Mouse (Mus musculus) hindbrain, embryonic 10.5 days (tissue): ENCODE measurements around the gene Serpine1. TPM values are rescaled to one million over a fixed set of nuclear protein-coding genes. Genes with fewer than 3 reads are reported as not detected.

Experiments used
- DNase-seq: peaks from one replicate; pipeline ENCODE4 v3.0.0-alpha.2; 2017; ENCODE audit warnings: low spot score
- H3K27ac ChIP-seq: fragments of 300-500 bp; sonication (generic); 2 replicates; pipeline ENCODE4 v1.5.1; 2016; ENCODE audit warnings: mild to moderate bottlenecking, moderate library complexity
- H3K27me3 ChIP-seq: fragments of 300-500 bp; sonication (generic); 2 replicates; pipeline ENCODE4 v1.6.1; 2016; ENCODE audit warnings: mild to moderate bottlenecking; ENCODE audit not compliant: poor library complexity, insufficient read depth, severe bottlenecking
- H3K36me3 ChIP-seq: fragments of 300-500 bp; sonication (generic); 2 replicates; pipeline ENCODE4 v1.6.1; 2016; ENCODE audit warnings: mild to moderate bottlenecking, moderate library complexity
- H3K4me1 ChIP-seq: fragments of 300-500 bp; sonication (generic); replicated peaks from 2 replicates; pipeline ENCODE4 v1.6.1; 2016; ENCODE audit warnings: mild to moderate bottlenecking
- H3K4me3 ChIP-seq: fragments of 300-500 bp; sonication (generic); 2 replicates; pipeline ENCODE4 v1.5.1; 2016; ENCODE audit warnings: mild to moderate bottlenecking, moderate library complexity
- H3K9me3 ChIP-seq: fragments of 300-500 bp; sonication (generic); 2 replicates; pipeline ENCODE4 v1.6.1; 2016; ENCODE audit warnings: mild to moderate bottlenecking, moderate library complexity
- WGBS: fragments of 180-500 bp; shearing (Covaris S2); methylation state at CpG from one replicate; pipeline ENCODE4 v1.1.7; 2016; 5-methylcytosine and 5-hydroxymethylcytosine counted together
- polyA plus RNA-seq: library from polyadenylated mRNA; unstranded; fragments of >200 nt; fragmentation: Nextera tagmentation; extraction: Ambion mirVana; gene quantifications from 2 replicates; pipeline ENCODE4 v1.2.1, GENCODE M21; 2016

Gene Serpine1
- polyA plus RNA-seq, 1 experiment from 2014 or later, result not detected

GRCm38 (mm10) chr5:137045402-137046323 is 26.4 kb downstream of the Serpine1 start, which contains the start of gene Ap1s1:
TSS of gene Ap1s1 (minus strand) at chr5:137046135.
- H3K36me3 ChIP-seq, result peaks cover 21% of the 10 kb centered on the region
- peaks cover 22% of the 10 kb centered on the region for H3K4me1 ChIP-seq
- no peaks in the 10 kb centered on the region for H3K9me3 ChIP-seq
- peak; percentile 100 for DNase-seq
- H3K27me3 ChIP-seq, result no peaks in the 10 kb centered on the region
- peak within 1 kb of the TSS; percentile 94 for H3K27ac ChIP-seq
- peak within 1 kb of the TSS; percentile 83 for H3K4me3 ChIP-seq
- under 1% methylated on average over 48 of the region's 48 CpGs for WGBS

GRCm38 (mm10) chr5:137043997-137044396 is 28.1 kb downstream of the Serpine1 start:
- H3K36me3 ChIP-seq, result peaks cover 38% of the 10 kb centered on the region
- H3K9me3 ChIP-seq, result no peaks in the 10 kb centered on the region
- H3K27ac ChIP-seq, result no peak overlapping the region
- no peaks in the 10 kb centered on the region for H3K27me3 ChIP-seq
- H3K4me1 ChIP-seq, result peaks cover 22% of the 10 kb centered on the region
- DNase-seq, result no peak
- WGBS, result 95% methylated on average over 7 of the region's 7 CpGs
- no peak overlapping the region for H3K4me3 ChIP-seq

GRCm38 (mm10) chr5:137041442-137041841 is 30.6 kb downstream of the Serpine1 start:
- DNase-seq, result no peak
- peaks cover 63% of the 10 kb centered on the region for H3K36me3 ChIP-seq

GRCm38 (mm10) chr5:137039453-137039852 is 32.6 kb downstream of the Serpine1 start:
- DNase-seq, result no peak
- Histone ChIP-seq H3K27me3 (peaks cover 12% of the 10 kb centered on the region), H3K4me3 (no peak overlapping the region), H3K4me1 (peaks cover under 1% of the 10 kb centered on the region; the same call in 1 of the 2 replicates), H3K36me3 (peaks cover 79% of the 10 kb centered on the region), H3K9me3 (no peaks in the 10 kb centered on the region), H3K27ac (no peak overlapping the region)
- 95% methylated on average over 10 of the region's 10 CpGs for WGBS

More at GRCm38 (mm10) chr5:137041442-137041841, 30.6 kb downstream of the Serpine1 start:
- Histone ChIP-seq H3K27ac (no peak overlapping the region), H3K27me3 (no peaks in the 10 kb centered on the region), H3K4me1 (peaks cover 20% of the 10 kb centered on the region), H3K4me3 (no peak overlapping the region), H3K9me3 (no peaks in the 10 kb centered on the region)
- 89% methylated on average over 10 of the region's 10 CpGs for WGBS

- Histone ChIP-seq H3K4me1 (peaks cover 21% of the 10 kb centered on the region), H3K4me3 (no peak overlapping the region), H3K36me3 (peaks cover 62% of the 10 kb centered on the region), H3K9me3 (no peaks in the 10 kb centered on the region), H3K27ac (no peak overlapping the region), H3K27me3 (peaks cover 39% of the 10 kb centered on the region)
- WGBS, result 87% methylated on average over 13 of the region's 13 CpGs
- DNase-seq, result no peak
These were observed 35.9 kb downstream of the Serpine1 start for GRCm38 (mm10) chr5:137036211-137036610.

- Histone ChIP-seq H3K27me3 (peaks cover 75% of the 10 kb centered on the region), H3K9me3 (no peaks in the 10 kb centered on the region), H3K36me3 (peaks cover 28% of the 10 kb centered on the region), H3K27ac (peak overlapping the region; percentile 46; the same call in 1 of the 2 replicates), H3K4me3 (peak overlapping the region; percentile 57), H3K4me1 (peaks cover 50% of the 10 kb centered on the region)
- WGBS, result under 1% methylated on average over 46 of the region's 49 CpGs
- peak; percentile 92 for DNase-seq
These were observed 39.4 kb downstream of the Serpine1 start for GRCm38 (mm10) chr5:137032641-137033074.

- Histone ChIP-seq H3K9me3 (no peaks in the 10 kb centered on the region), H3K4me1 (peaks cover 50% of the 10 kb centered on the region), H3K36me3 (peaks cover 21% of the 10 kb centered on the region), H3K27ac (peak overlapping the region; percentile 46; the same call in 1 of the 2 replicates), H3K4me3 (peak overlapping the region; percentile 57), H3K27me3 (peaks cover 81% of the 10 kb centered on the region)
- peak; percentile 50 for DNase-seq
- WGBS, result under 1% methylated on average over 33 of the region's 33 CpGs
These were observed 40.0 kb downstream of the Serpine1 start for GRCm38 (mm10) chr5:137032033-137032421.

- Histone ChIP-seq H3K4me1 (peaks cover 50% of the 10 kb centered on the region), H3K4me3 (peak overlapping the region; percentile 57), H3K9me3 (no peaks in the 10 kb centered on the region), H3K27ac (peak overlapping the region; percentile 46; the same call in 1 of the 2 replicates), H3K27me3 (peaks cover 88% of the 10 kb centered on the region), H3K36me3 (peaks cover 15% of the 10 kb centered on the region)
- WGBS, result under 1% methylated on average over 78 of the region's 78 CpGs
- peak; percentile 18 for DNase-seq
These were observed 40.7 kb downstream of the Serpine1 start for GRCm38 (mm10) chr5:137031076-137032032.

- 10% methylated on average over 22 of the region's 22 CpGs for WGBS
These were observed 41.7 kb downstream of the Serpine1 start for GRCm38 (mm10) chr5:137030416-137030810.

GRCm38 (mm10) chr5:137029643-137030415 is 42.2 kb downstream of the Serpine1 start:
- no peaks in the 10 kb centered on the region for H3K9me3 ChIP-seq
- no peaks in the 10 kb centered on the region for H3K36me3 ChIP-seq
- DNase-seq, result peak; percentile 98
- peaks cover 55% of the 10 kb centered on the region for H3K4me1 ChIP-seq
- under 1% methylated on average over 52 of the region's 52 CpGs for WGBS
- peak overlapping the region; percentile 57 for H3K4me3 ChIP-seq
- peaks cover 94% of the 10 kb centered on the region for H3K27me3 ChIP-seq
- H3K27ac ChIP-seq, result no peak overlapping the region

More at GRCm38 (mm10) chr5:137030416-137030810, 41.7 kb downstream of the Serpine1 start:
- no peak for DNase-seq
- H3K9me3 ChIP-seq, result no peaks in the 10 kb centered on the region
- H3K27me3 ChIP-seq, result peaks cover 94% of the 10 kb centered on the region
- peaks cover 5% of the 10 kb centered on the region for H3K36me3 ChIP-seq
- peak overlapping the region; percentile 57 for H3K4me3 ChIP-seq
- no peak overlapping the region for H3K27ac ChIP-seq
- peaks cover 50% of the 10 kb centered on the region for H3K4me1 ChIP-seq

- no peak for DNase-seq
- Histone ChIP-seq H3K27me3 (peaks cover 95% of the 10 kb centered on the region), H3K9me3 (no peaks in the 10 kb centered on the region), H3K4me3 (peak overlapping the region; percentile 57), H3K4me1 (peaks cover 57% of the 10 kb centered on the region), H3K27ac (no peak overlapping the region), H3K36me3 (no peaks in the 10 kb centered on the region)
- WGBS, result 2% methylated on average over 8 of the region's 8 CpGs
These were observed 42.8 kb downstream of the Serpine1 start for GRCm38 (mm10) chr5:137029273-137029585.
